Mouse (Mus musculus): ENCODE results near the gene Lrtm1. TPM values are rescaled to one million over a fixed set of nuclear protein-coding genes. Genes with fewer than 3 reads are reported as not detected.

Lrtm1 gene
- total RNA-seq, 1 experiment = not detected

GRCm38 (mm10) chr14:29018316-29019000 is 450 bp downstream of the Lrtm1 start:
- H3K4me3 ChIP-seq (ENCODE audit: insufficient read depth in 1 of 2, low read depth in 1 of 2, low read length in 2 of 2, poor library complexity in 1 of 2, severe bottlenecking in 1 of 2) = no peak overlapping the region

DNA sequence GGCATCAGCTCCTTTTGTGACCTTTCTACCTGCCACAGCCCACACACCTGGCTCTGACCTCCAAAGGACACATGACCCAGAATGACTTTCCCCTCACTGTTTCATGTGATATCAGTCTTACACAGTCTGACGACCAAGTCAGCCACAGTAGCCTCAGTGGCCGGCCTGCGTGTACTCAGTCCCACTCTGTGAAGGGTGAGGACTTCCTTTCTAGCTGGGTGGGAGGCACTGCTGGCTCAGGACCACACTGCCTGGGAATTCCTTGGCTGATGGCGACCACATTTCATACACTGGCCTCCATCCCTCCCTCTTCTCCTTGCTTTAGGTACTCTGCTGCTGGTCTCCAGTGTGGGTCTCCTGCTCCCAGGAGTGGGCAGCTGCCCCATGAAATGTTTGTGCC is 3.3 kb downstream of the Lrtm1 start:
- Histone ChIP-seq H3K9ac (ENCODE audit: insufficient read depth, low read depth, low read length, poor library complexity, severe bottlenecking) (no peak overlapping the region), H3K4me1 (ENCODE audit: control insufficient read depth in 2 of 2, insufficient read depth in 2 of 2, low read length in 2 of 2, poor library complexity in 1 of 2) (peaks cover 0 to 2% of the 10 kb centered on the region in 2 experiments; a peak in 1 of 4 replicates), H3K9me3 (ENCODE audit: control insufficient read depth, insufficient read depth, low read depth, low read length) (no peaks in the 10 kb centered on the region), H3K36me3 (ENCODE audit: control insufficient read depth, insufficient read depth, low read length, poor library complexity, severe bottlenecking) (no peaks in the 10 kb centered on the region), H3K27ac (ENCODE audit: insufficient read depth, low read depth, low read length, poor library complexity, severe bottlenecking) (no peak overlapping the region), H3K4me3 (ENCODE audit: insufficient read depth in 1 of 2, low read depth in 1 of 2, low read length in 2 of 2, poor library complexity in 1 of 2, severe bottlenecking in 1 of 2) (no peak overlapping the region)
- DNase-seq (ENCODE audit: low read depth, low spot score) = no peak
- in situ Hi-C loops (cut with MboI; ENCODE audit: low sequenced_read_pairs in 2 of 2, unreplicated experiment in 2 of 2) = no loop called here
- TF ChIP-seq ZC3H11A (IDR thresholded peaks at IDR 0.05; ENCODE audit: borderline replicate concordance, low read depth, low read length) (no peak), ZNF384 (IDR thresholded peaks at IDR 0.05; ENCODE audit: low read depth, low read length) (no peak), HCFC1 (IDR thresholded peaks at IDR 0.05; ENCODE audit: borderline replicate concordance, insufficient read depth, low read length) (no peak), MAFK (IDR thresholded peaks at IDR 0.05; ENCODE audit: insufficient read depth, low read depth, low read length) (no peak), CHD2 (IDR thresholded peaks at IDR 0.05; ENCODE audit: low read depth, low read length) (no peak)

More at GRCm38 (mm10) chr14:29018316-29019000, 450 bp downstream of the Lrtm1 start:
- in situ Hi-C loops (cut with MboI; ENCODE audit: low sequenced_read_pairs in 2 of 2, unreplicated experiment in 2 of 2) = no loop called here
- no peak for DNase-seq (ENCODE audit: low read depth, low spot score)
- Histone ChIP-seq H3K4me1 (ENCODE audit: control insufficient read depth in 2 of 2, insufficient read depth in 2 of 2, low read length in 2 of 2, poor library complexity in 1 of 2) (peaks cover 0 to 5% of the 10 kb centered on the region in 2 experiments; a peak in 1 of 4 replicates), H3K9me3 (ENCODE audit: control insufficient read depth, insufficient read depth, low read depth, low read length) (no peaks in the 10 kb centered on the region), H3K27ac (ENCODE audit: insufficient read depth, low read depth, low read length, poor library complexity, severe bottlenecking) (no peak overlapping the region), H3K9ac (ENCODE audit: insufficient read depth, low read depth, low read length, poor library complexity, severe bottlenecking) (no peak overlapping the region), H3K36me3 (ENCODE audit: control insufficient read depth, insufficient read depth, low read length, poor library complexity, severe bottlenecking) (no peaks in the 10 kb centered on the region)
- no peak for TF ChIP-seq MAFK (IDR thresholded peaks at IDR 0.05; ENCODE audit: insufficient read depth, low read depth, low read length)

GRCm38 (mm10) chr14:29023246-29023645 is 5.2 kb downstream of the Lrtm1 start:
- H3K27ac ChIP-seq (ENCODE audit: insufficient read depth, low read depth, low read length, poor library complexity, severe bottlenecking) = no peak overlapping the region
- H3K36me3 ChIP-seq (ENCODE audit: control insufficient read depth, insufficient read depth, low read length, poor library complexity, severe bottlenecking) = no peaks in the 10 kb centered on the region
- in situ Hi-C loops (cut with MboI; ENCODE audit: low sequenced_read_pairs in 2 of 2, unreplicated experiment in 2 of 2) = no loop called here
- no peaks in the 10 kb centered on the region for H3K4me1 ChIP-seq (ENCODE audit: control insufficient read depth in 2 of 2, insufficient read depth in 2 of 2, low read length in 2 of 2, poor library complexity in 1 of 2)
- no peak overlapping the region for H3K9ac ChIP-seq (ENCODE audit: insufficient read depth, low read depth, low read length, poor library complexity, severe bottlenecking)
- no peak for DNase-seq (ENCODE audit: low read depth, low spot score)
- H3K4me3 ChIP-seq (ENCODE audit: insufficient read depth in 1 of 2, low read depth in 1 of 2, low read length in 2 of 2, poor library complexity in 1 of 2, severe bottlenecking in 1 of 2) = no peak overlapping the region
- TF ChIP-seq CHD2 (IDR thresholded peaks at IDR 0.05; ENCODE audit: low read depth, low read length) (no peak), MAFK (IDR thresholded peaks at IDR 0.05; ENCODE audit: insufficient read depth, low read depth, low read length) (no peak), ZC3H11A (IDR thresholded peaks at IDR 0.05; ENCODE audit: borderline replicate concordance, low read depth, low read length) (no peak), ZNF384 (IDR thresholded peaks at IDR 0.05; ENCODE audit: low read depth, low read length) (no peak), HCFC1 (IDR thresholded peaks at IDR 0.05; ENCODE audit: borderline replicate concordance, insufficient read depth, low read length) (no peak)
- no peaks in the 10 kb centered on the region for H3K9me3 ChIP-seq (ENCODE audit: control insufficient read depth, insufficient read depth, low read depth, low read length)

- no peak for DNase-seq (ENCODE audit: low read depth, low spot score)
- Histone ChIP-seq H3K9me3 (ENCODE audit: control insufficient read depth, insufficient read depth, low read depth, low read length) (no peaks in the 10 kb centered on the region), H3K27ac (ENCODE audit: insufficient read depth, low read depth, low read length, poor library complexity, severe bottlenecking) (no peak overlapping the region), H3K4me1 (ENCODE audit: control insufficient read depth in 2 of 2, insufficient read depth in 2 of 2, low read length in 2 of 2, poor library complexity in 1 of 2) (no peaks in the 10 kb centered on the region), H3K9ac (ENCODE audit: insufficient read depth, low read depth, low read length, poor library complexity, severe bottlenecking) (no peak overlapping the region), H3K36me3 (ENCODE audit: control insufficient read depth, insufficient read depth, low read length, poor library complexity, severe bottlenecking) (no peaks in the 10 kb centered on the region), H3K4me3 (ENCODE audit: insufficient read depth in 1 of 2, low read depth in 1 of 2, low read length in 2 of 2, poor library complexity in 1 of 2, severe bottlenecking in 1 of 2) (no peak overlapping the region)
- in situ Hi-C loops (cut with MboI; ENCODE audit: low sequenced_read_pairs in 2 of 2, unreplicated experiment in 2 of 2) = no loop called here
- TF ChIP-seq MAFK (IDR thresholded peaks at IDR 0.05; ENCODE audit: insufficient read depth, low read depth, low read length) (no peak), CHD2 (IDR thresholded peaks at IDR 0.05; ENCODE audit: low read depth, low read length) (no peak), ZNF384 (IDR thresholded peaks at IDR 0.05; ENCODE audit: low read depth, low read length) (no peak), ZC3H11A (IDR thresholded peaks at IDR 0.05; ENCODE audit: borderline replicate concordance, low read depth, low read length) (no peak), HCFC1 (IDR thresholded peaks at IDR 0.05; ENCODE audit: borderline replicate concordance, insufficient read depth, low read length) (no peak)
Observed at GRCm38 (mm10) chr14:29025335-29025734, 7.3 kb downstream of the Lrtm1 start.

DNA sequence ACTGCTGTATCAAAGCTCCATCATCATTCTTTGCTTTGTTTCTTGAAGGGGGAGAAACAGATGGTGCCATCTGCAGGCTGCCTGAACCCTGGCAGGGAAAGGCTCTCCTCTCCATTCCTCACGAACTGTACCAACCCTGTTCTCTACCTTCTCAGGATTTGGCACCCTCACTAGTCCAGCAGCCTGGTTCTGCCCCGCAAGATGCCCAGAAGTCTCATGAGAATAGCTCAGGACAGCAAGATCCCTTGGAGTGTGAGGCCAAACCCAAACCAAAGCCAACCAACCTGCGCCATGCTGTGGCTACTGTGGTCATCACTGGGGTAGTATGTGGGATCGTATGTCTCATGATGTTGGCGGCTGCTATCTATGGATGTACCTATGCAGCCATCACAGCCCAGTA is 9.3 kb downstream of the Lrtm1 start:
- no peaks in the 10 kb centered on the region for H3K9me3 ChIP-seq (ENCODE audit: control insufficient read depth, insufficient read depth, low read depth, low read length)
- no peaks in the 10 kb centered on the region for H3K36me3 ChIP-seq (ENCODE audit: control insufficient read depth, insufficient read depth, low read length, poor library complexity, severe bottlenecking)
- no peak for TF ChIP-seq HCFC1 (IDR thresholded peaks at IDR 0.05; ENCODE audit: borderline replicate concordance, insufficient read depth, low read length)
- TF ChIP-seq CHD2 (IDR thresholded peaks at IDR 0.05; ENCODE audit: low read depth, low read length) = no peak
- no peak for TF ChIP-seq ZNF384 (IDR thresholded peaks at IDR 0.05; ENCODE audit: low read depth, low read length)
- no peak for TF ChIP-seq MAFK (IDR thresholded peaks at IDR 0.05; ENCODE audit: insufficient read depth, low read depth, low read length)
- TF ChIP-seq ZC3H11A (IDR thresholded peaks at IDR 0.05; ENCODE audit: borderline replicate concordance, low read depth, low read length) = no peak
- in situ Hi-C loops (cut with MboI; ENCODE audit: low sequenced_read_pairs in 2 of 2, unreplicated experiment in 2 of 2) = no loop called here
- no peak overlapping the region for H3K9ac ChIP-seq (ENCODE audit: insufficient read depth, low read depth, low read length, poor library complexity, severe bottlenecking)
- H3K27ac ChIP-seq (ENCODE audit: insufficient read depth, low read depth, low read length, poor library complexity, severe bottlenecking) = no peak overlapping the region
- H3K4me3 ChIP-seq (ENCODE audit: insufficient read depth in 1 of 2, low read depth in 1 of 2, low read length in 2 of 2, poor library complexity in 1 of 2, severe bottlenecking in 1 of 2) = no peak overlapping the region
- no peak for DNase-seq (ENCODE audit: low read depth, low spot score)
- H3K4me1 ChIP-seq (ENCODE audit: control insufficient read depth in 2 of 2, insufficient read depth in 2 of 2, low read length in 2 of 2, poor library complexity in 1 of 2) = no peaks in the 10 kb centered on the region
